Mouse (Mus musculus): Measurements from ENCODE around the gene Pik3c2b. TPM values are rescaled to one million over a fixed set of nuclear protein-coding genes. Genes with fewer than 3 reads are reported as not detected.

Gene Pik3c2b
- polyA plus RNA-seq, 1 experiment from 2014 or later: 8.3 TPM

DNA sequence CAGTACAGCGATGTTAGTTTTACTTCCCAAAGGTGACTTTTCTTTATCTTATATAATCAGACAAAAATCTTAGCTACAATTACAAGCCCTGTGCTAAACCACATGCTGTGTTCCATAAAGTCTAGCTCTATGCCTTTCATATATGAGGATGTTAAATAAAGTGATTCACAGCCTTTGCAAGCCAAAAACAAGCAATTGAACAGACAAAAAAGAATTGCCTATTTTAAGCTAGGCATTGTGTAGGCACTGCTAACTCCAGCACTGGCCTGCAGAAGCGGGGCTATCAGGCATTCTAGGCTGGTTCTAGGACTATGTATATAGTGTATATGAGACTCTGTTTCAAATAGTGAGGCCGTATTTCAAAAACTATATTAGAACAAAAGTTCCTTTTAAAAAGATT lies 106.7 kb downstream of the Pik3c2b start:
- H3K27ac ChIP-seq: no peak overlapping the region
- 87% methylated on average over 3 of the region's 3 CpGs for WGBS
- no peak overlapping the region for H3K4me2 ChIP-seq
- no peaks in the 10 kb centered on the region for H3K36me3 ChIP-seq
- ATAC-seq (ENCODE audit: insufficient read depth, low FRiP score, low read depth): no peak
- no peaks in the 10 kb centered on the region for H3K9me3 ChIP-seq
- no peak overlapping the region for H3K9ac ChIP-seq
- no peak overlapping the region for H3K4me3 ChIP-seq (replicated peaks)
- H3K27me3 ChIP-seq (replicated peaks): no peaks in the 10 kb centered on the region
- H3K4me1 ChIP-seq: no peaks in the 10 kb centered on the region

DNA sequence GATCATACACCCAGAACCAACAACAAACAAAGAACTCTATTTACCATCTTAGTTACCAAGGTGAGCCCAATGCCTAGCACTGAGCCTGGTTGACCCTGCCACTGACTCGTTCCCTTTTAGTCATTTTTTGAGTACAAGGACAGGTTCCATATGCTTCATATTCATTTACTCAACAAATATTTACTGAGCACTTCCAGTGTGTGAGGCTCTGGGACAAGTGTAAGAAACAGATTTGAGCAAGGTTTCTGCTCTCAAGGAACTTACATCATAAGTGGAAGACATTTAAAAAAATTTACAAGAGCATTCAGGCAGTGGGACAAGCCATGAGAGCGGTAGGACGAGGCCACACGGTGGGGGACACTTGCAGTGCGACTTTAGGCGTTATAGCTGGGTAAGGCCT lies 109.8 kb downstream of the Pik3c2b start:
- H3K36me3 ChIP-seq: no peaks in the 10 kb centered on the region
- H3K9me3 ChIP-seq: no peaks in the 10 kb centered on the region
- no peak overlapping the region for H3K9ac ChIP-seq
- H3K4me2 ChIP-seq: no peak overlapping the region
- H3K4me1 ChIP-seq: peaks cover 10% of the 10 kb centered on the region
- H3K4me3 ChIP-seq (replicated peaks): no peak overlapping the region
- ATAC-seq (ENCODE audit: insufficient read depth, low FRiP score, low read depth): no peak
- H3K27ac ChIP-seq: no peak overlapping the region
- WGBS: 75% methylated on average over 6 of the region's 6 CpGs
- no peaks in the 10 kb centered on the region for H3K27me3 ChIP-seq (replicated peaks)

Other genes with a start within 250 kb of the Pik3c2b start
- 3.9 and 5.4 TPM in 2 replicates for gene Lrrn2, start 165.4 kb upstream of the Pik3c2b start, polyA plus RNA-seq (2015; fragmentation: Nextera tagmentation; extraction: Ambion mirVana)
- 33.3 and 34.9 TPM in 2 replicates for gene Mdm4, start 15.1 kb upstream of the Pik3c2b start, polyA plus RNA-seq (2015; fragmentation: Nextera tagmentation; extraction: Ambion mirVana)
- 39.3 and 47.8 TPM in 2 replicates for gene Ppp1r15b, start 85.5 kb downstream of the Pik3c2b start, polyA plus RNA-seq (2015; fragmentation: Nextera tagmentation; extraction: Ambion mirVana)
- gene Plekha6, start 118.5 kb downstream of the Pik3c2b start, polyA plus RNA-seq (2015; fragmentation: Nextera tagmentation; extraction: Ambion mirVana): 16.5 and 17.4 TPM in 2 replicates

Measured in stomach, embryonic 15.5 days (tissue).